Mouse (Mus musculus) heart, postnatal 10 days (tissue): ENCODE measurements around the gene Ggt1. TPM values are rescaled to one million over a fixed set of nuclear protein-coding genes. Genes with fewer than 3 reads are reported as not detected.
"Not testable (repeated sequence)": the region's sequence is repeated elsewhere in the genome, so short reads cannot be mapped to it uniquely, and the experiment has no call there.

ENCODE experiments used
- DNase-seq, 2 experiments: peaks; one replicate each; pipeline ENCODE4 v3.0.0; 2021
- intact Hi-C: fragments of 180-260 bp; cut with DNase I; formaldehyde crosslinking; loops from one replicate; pipeline ENCODE4 v1.15.1; 2025
- total RNA-seq, 2 experiments: library from RNA; stranded (reverse); gene quantifications; 2 replicates each; pipeline ENCODE4 v1.2.3; 2021

Ggt1 gene
- total RNA-seq, 2 experiments from 2014 or later: not detected

GRCm38 (mm10) chr10:75548486-75548885 is 12.9 kb upstream of the Ggt1 start:
- no peak for DNase-seq
- intact Hi-C loops: no loop called here

- no peak for DNase-seq
- intact Hi-C loops: no loop called here
Observed at GRCm38 (mm10) chr10:75549886-75550285, 11.5 kb upstream of the Ggt1 start.

GRCm38 (mm10) chr10:75551175-75551574 is 10.2 kb upstream of the Ggt1 start:
- no peak for DNase-seq
- intact Hi-C loops: no loop called here

- DNase-seq: no peak
- intact Hi-C loops: no loop called here
Observed at GRCm38 (mm10) chr10:75552106-75552505, 9.3 kb upstream of the Ggt1 start.

GRCm38 (mm10) chr10:75552701-75553450 is 8.5 kb upstream of the Ggt1 start:
- intact Hi-C loops: no loop called here
- no peak for DNase-seq

- intact Hi-C loops: no loop called here
- DNase-seq: no peak
Observed at GRCm38 (mm10) chr10:75554090-75554489, 7.3 kb upstream of the Ggt1 start.

- DNase-seq: no peak
- intact Hi-C loops: no loop called here
Observed at GRCm38 (mm10) chr10:75555557-75555956, 5.8 kb upstream of the Ggt1 start.

GRCm38 (mm10) chr10:75556026-75556425 is 5.4 kb upstream of the Ggt1 start:
- DNase-seq: peak in 1 of 2 experiments; percentile 26
- intact Hi-C loops: no loop called here

- no peak for DNase-seq
- intact Hi-C loops: no loop called here
Observed at GRCm38 (mm10) chr10:75558515-75558914, 2.9 kb upstream of the Ggt1 start.

- no peak for DNase-seq
Observed at GRCm38 (mm10) chr10:75559041-75559675, 2.2 kb upstream of the Ggt1 start.

GRCm38 (mm10) chr10:75559676-75560548 is 1.5 kb upstream of the Ggt1 start, which contains the start of gene Lrrc75b:
Lrrc75b (minus strand) TSS chr10:75560330.
- intact Hi-C loops: no loop called here
- DNase-seq: peak; percentile 75 to 84

More at GRCm38 (mm10) chr10:75559041-75559675, 2.2 kb upstream of the Ggt1 start:
- intact Hi-C loops: no loop called here

GRCm38 (mm10) chr10:75560549-75560899 is 880 bp upstream of the Ggt1 start:
- DNase-seq: no peak
- intact Hi-C loops: no loop called here

GRCm38 (mm10) chr10:75562596-75562995 is 1.2 kb downstream of the Ggt1 start:
- intact Hi-C loops: no loop called here
- no peak for DNase-seq

- intact Hi-C loops: no loop called here
- DNase-seq: no peak
Observed at GRCm38 (mm10) chr10:75564687-75565265, 3.4 kb downstream of the Ggt1 start.

- intact Hi-C loops: no loop called here
- DNase-seq: no peak
Observed at GRCm38 (mm10) chr10:75565436-75565835, 4.0 kb downstream of the Ggt1 start.

GRCm38 (mm10) chr10:75565906-75566305 is 4.5 kb downstream of the Ggt1 start:
- DNase-seq: no peak
- intact Hi-C loops: no loop called here

GRCm38 (mm10) chr10:75566321-75566720 is 4.9 kb downstream of the Ggt1 start:
- intact Hi-C loops: no loop called here

GRCm38 (mm10) chr10:75566765-75567164 is 5.4 kb downstream of the Ggt1 start:
- intact Hi-C loops, DNase-seq: not testable (repeated sequence)

More at GRCm38 (mm10) chr10:75566321-75566720, 4.9 kb downstream of the Ggt1 start:
- no peak for DNase-seq

GRCm38 (mm10) chr10:75568029-75568428 is 6.6 kb downstream of the Ggt1 start:
- no peak for DNase-seq
- intact Hi-C loops: no loop called here

GRCm38 (mm10) chr10:75568441-75568840 is 7.0 kb downstream of the Ggt1 start:
- intact Hi-C loops: no loop called here
- DNase-seq: no peak

GRCm38 (mm10) chr10:75568851-75569250 is 7.4 kb downstream of the Ggt1 start:
- intact Hi-C loops: no loop called here
- no peak for DNase-seq
